Mouse (Mus musculus) heart, embryonic 12.5 days (tissue): Measurements from ENCODE around the gene Trpm5. TPM values are rescaled to one million over a fixed set of nuclear protein-coding genes. Genes with fewer than 3 reads are reported as not detected.

Source experiments
- ATAC-seq: fragments of 200-750 bp; cut with Nextera tagmentation; 2 replicates; pipeline ENCODE4 v1.8.0; 2017; ENCODE audit warnings: moderate TSS enrichment, moderate library complexity; ENCODE audit not compliant: insufficient number of reproducible peaks, low FRiP score
- H3K27ac ChIP-seq: fragments of 300-500 bp; sonication (generic); 2 replicates; pipeline ENCODE4 v1.5.1; 2016; ENCODE audit warnings: mild to moderate bottlenecking, moderate library complexity; ENCODE audit not compliant: poor library complexity, severe bottlenecking
- H3K27me3 ChIP-seq: fragments of 300-500 bp; sonication (generic); replicated peaks from 2 replicates; pipeline ENCODE4 v1.6.1; 2016; ENCODE audit warnings: mild to moderate bottlenecking, moderate library complexity
- H3K36me3 ChIP-seq: fragments of 300-500 bp; sonication (generic); 2 replicates; pipeline ENCODE4 v1.6.1; 2016; ENCODE audit warnings: mild to moderate bottlenecking, moderate library complexity
- H3K4me1 ChIP-seq: fragments of 300-500 bp; sonication (generic); replicated peaks from 2 replicates; pipeline ENCODE4 v1.6.1; 2016; ENCODE audit warnings: mild to moderate bottlenecking
- H3K4me2 ChIP-seq: fragments of 300-500 bp; sonication (generic); 2 replicates; pipeline ENCODE4 v1.6.1; 2016; ENCODE audit warnings: mild to moderate bottlenecking, moderate library complexity
- H3K4me3 ChIP-seq: fragments of 300-500 bp; sonication (generic); 2 replicates; pipeline ENCODE4 v1.5.1; 2016; ENCODE audit warnings: mild to moderate bottlenecking
- H3K9ac ChIP-seq: fragments of 300-500 bp; sonication (generic); 2 replicates; pipeline ENCODE4 v1.6.1; 2016; ENCODE audit warnings: mild to moderate bottlenecking, moderate library complexity
- H3K9me3 ChIP-seq: fragments of 300-500 bp; sonication (generic); replicated peaks from 2 replicates; pipeline ENCODE4 v1.6.1; 2016; ENCODE audit warnings: mild to moderate bottlenecking, moderate library complexity
- WGBS: fragments of 180-500 bp; shearing (Covaris S2); methylation state at CpG from one replicate; pipeline ENCODE4 v1.1.7; 2016; 5-methylcytosine and 5-hydroxymethylcytosine counted together
- polyA plus RNA-seq: library from polyadenylated mRNA; unstranded; fragments of >200 nt; fragmentation: Nextera tagmentation; extraction: Ambion mirVana; gene quantifications from 2 replicates; pipeline ENCODE4 v1.2.1, GENCODE M21; 2016

Gene Trpm5
- polyA plus RNA-seq, 1 experiment from 2014 or later: 3.8 TPM

DNA sequence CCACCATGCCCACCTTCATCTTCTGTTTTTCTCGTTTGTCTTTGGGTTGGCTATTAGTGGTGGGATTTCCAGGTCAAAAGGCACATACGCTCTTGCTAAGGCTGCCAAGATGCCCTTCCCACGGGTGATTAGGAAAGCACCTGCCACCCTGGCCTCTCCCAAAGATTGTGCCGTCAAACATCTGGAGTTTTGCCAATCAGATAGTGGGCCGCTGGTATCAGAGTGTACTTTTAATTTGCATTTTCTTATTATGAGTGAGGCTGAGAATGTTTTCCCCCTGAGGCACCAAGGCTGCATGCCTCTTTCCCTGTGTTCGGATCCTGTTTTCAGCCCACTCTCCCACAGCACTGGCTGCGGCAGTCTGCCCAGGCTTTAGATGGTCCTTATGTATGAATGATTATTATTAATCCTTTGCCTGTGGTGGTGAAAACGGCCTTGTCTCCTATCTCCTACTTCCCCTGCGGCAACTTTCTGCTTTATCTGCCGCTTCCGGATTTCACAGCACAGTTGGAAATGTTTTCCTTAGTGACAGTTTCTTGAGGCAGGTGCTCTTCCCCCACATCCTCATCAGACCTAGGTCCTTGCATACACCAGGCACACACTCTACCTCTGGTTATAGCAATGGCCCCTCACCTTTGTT lies 10.9 kb upstream of the Trpm5 start:
- H3K4me3 ChIP-seq: no peak overlapping the region
- H3K4me1 ChIP-seq: peaks cover 42% of the 10 kb centered on the region
- H3K9me3 ChIP-seq: no peaks in the 10 kb centered on the region
- H3K27me3 ChIP-seq: peaks cover 49% of the 10 kb centered on the region
- ATAC-seq: no peak
- no peak overlapping the region for H3K4me2 ChIP-seq
- no peak overlapping the region for H3K9ac ChIP-seq
- no peaks in the 10 kb centered on the region for H3K36me3 ChIP-seq
- H3K27ac ChIP-seq: no peak overlapping the region
- WGBS: 54% methylated on average over 11 of the region's 11 CpGs

DNA sequence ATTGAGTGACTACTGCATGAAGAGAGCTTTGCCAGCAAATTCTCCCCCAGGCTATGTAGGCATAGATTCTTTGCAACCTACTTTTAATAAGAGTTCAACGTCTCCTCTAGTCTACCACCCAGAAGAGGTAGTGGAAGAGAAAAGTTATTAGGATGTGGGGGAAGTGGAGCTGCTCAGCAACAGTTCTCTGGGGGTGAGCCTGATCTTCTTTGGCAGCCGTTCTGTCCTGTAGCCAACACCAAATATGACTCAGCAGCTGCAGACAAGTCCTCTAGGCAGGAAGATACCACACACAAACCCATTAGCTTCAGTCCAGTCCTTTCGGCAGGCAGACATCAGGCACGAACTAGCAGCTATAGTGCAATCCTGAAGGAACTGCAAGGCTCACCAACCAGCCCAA lies 6.3 kb upstream of the Trpm5 start:
- Histone ChIP-seq H3K9ac (no peak overlapping the region), H3K4me2 (no peak overlapping the region), H3K4me3 (no peak overlapping the region), H3K27ac (no peak overlapping the region), H3K36me3 (no peaks in the 10 kb centered on the region), H3K4me1 (no peaks in the 10 kb centered on the region), H3K27me3 (peaks cover 40% of the 10 kb centered on the region), H3K9me3 (no peaks in the 10 kb centered on the region)
- no peak for ATAC-seq
- 50% methylated on average over 4 of the region's 4 CpGs for WGBS

DNA sequence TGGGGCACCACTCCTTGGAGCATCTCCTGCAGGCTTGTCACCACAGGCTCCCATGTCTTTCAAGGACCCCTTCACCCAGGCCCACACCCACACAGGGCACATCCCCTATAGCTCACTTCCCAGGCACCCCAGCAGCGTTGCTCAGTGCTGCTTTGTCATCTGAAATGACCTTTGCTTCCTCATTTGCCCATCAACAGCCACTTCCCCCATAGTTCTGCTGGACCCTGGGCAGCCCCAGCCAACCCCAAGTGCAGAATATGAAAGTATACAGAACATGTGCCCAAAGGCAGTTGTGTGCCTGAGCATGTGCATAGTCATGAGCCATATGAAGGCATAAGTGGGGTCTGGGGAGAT lies 1.1 kb upstream of the Trpm5 start:
- WGBS: 64% methylated on average over 1 of the region's 1 CpGs
- Histone ChIP-seq H3K9me3 (no peaks in the 10 kb centered on the region), H3K4me3 (no peak overlapping the region), H3K27ac (no peak overlapping the region), H3K4me1 (no peaks in the 10 kb centered on the region), H3K9ac (no peak overlapping the region), H3K4me2 (no peak overlapping the region), H3K36me3 (no peaks in the 10 kb centered on the region), H3K27me3 (peaks cover 29% of the 10 kb centered on the region)
- no peak for ATAC-seq

DNA sequence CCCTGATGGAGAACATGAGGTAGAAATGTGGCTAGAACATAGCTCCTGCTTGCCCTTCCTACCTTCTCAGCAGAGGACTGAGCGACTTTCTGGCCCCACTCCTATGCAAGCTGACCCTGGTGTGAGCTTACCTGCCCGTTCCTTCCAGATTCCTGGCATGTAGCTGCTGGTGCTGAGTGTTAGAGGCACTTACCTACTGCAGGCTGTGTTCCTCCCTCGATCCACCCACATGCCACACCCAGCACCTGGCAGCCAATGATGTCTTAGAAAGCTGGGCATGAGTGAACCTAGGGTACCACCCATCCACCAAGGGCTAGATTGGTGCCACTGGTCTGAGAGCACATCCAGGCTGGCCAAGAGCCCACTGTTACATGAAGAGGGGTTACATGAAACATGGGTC lies 595 bp downstream of the Trpm5 start:
- Histone ChIP-seq H3K36me3 (no peaks in the 10 kb centered on the region), H3K9me3 (no peaks in the 10 kb centered on the region), H3K4me1 (no peaks in the 10 kb centered on the region), H3K9ac (no peak overlapping the region), H3K27ac (no peak overlapping the region), H3K4me3 (no peak overlapping the region), H3K4me2 (no peak overlapping the region), H3K27me3 (peaks cover 30% of the 10 kb centered on the region)
- 66% methylated on average over 3 of the region's 3 CpGs for WGBS
- no peak for ATAC-seq

DNA sequence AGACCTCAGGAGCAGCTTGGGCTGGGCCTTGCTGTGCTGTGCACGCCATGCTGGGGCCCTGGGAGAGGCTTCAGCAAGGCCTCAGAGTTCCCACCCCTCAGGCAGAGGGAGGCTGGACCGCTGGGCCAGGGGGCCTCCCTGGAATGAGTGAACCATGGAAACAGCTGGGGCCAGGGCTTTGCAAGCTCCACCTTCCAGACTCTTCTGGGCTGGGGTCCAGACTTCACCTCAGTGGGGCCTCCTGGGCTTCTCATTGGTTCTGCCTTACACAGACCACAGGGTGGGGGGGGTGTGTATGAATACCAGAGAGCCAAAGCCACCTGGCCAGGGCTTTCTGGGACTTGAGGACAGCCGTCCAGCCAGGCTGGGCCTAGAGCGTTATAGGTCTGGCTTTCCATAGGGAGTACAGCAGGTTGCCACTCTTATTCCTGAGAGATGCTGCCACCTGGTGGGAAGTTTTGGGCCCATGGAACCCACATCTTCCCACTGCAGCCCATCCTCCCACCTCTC lies 7.3 kb downstream of the Trpm5 start:
- Histone ChIP-seq H3K4me2 (0 out of 2 replicates have a peak overlapping the region, but pooled peaks have one; percentile 14), H3K9ac (peak overlapping the region; percentile 15; the same call in 1 of the 2 replicates), H3K9me3 (no peaks in the 10 kb centered on the region), H3K36me3 (no peaks in the 10 kb centered on the region), H3K4me1 (peaks cover 19% of the 10 kb centered on the region), H3K27ac (peak overlapping the region; percentile 50), H3K4me3 (no peak overlapping the region), H3K27me3 (peaks cover 30% of the 10 kb centered on the region)
- peak; percentile 50 for ATAC-seq
- 34% methylated on average over 4 of the region's 4 CpGs for WGBS

DNA sequence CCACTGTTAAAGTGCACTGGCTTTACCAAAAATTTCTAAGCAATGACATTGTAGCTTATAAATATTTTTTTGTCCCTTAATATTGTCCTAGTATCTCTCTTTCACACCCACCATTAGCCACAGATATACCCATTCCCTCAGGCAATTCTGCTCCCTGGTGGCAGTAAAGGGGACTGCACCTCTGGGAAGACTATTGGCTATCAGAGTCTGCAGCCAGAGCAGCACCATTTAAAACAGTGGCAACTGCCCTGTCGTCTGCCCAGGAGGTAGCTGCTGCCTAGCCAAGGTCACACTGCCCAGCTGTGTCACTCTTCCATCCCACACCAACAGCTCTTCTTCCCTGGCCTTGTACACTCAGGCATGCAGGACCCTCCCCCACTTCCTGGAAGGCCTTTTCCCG lies 8.1 kb downstream of the Trpm5 start:
- Histone ChIP-seq H3K4me3 (no peak overlapping the region), H3K27me3 (peaks cover 33% of the 10 kb centered on the region), H3K27ac (peak overlapping the region; percentile 50; the same call in 1 of the 2 replicates), H3K4me2 (0 out of 2 replicates have a peak overlapping the region, but pooled peaks have one; percentile 14), H3K9me3 (no peaks in the 10 kb centered on the region), H3K36me3 (no peaks in the 10 kb centered on the region), H3K9ac (peak overlapping the region; percentile 15; the same call in 1 of the 2 replicates), H3K4me1 (peaks cover 19% of the 10 kb centered on the region)
- no peak for ATAC-seq
- 45% methylated on average over 2 of the region's 2 CpGs for WGBS

DNA sequence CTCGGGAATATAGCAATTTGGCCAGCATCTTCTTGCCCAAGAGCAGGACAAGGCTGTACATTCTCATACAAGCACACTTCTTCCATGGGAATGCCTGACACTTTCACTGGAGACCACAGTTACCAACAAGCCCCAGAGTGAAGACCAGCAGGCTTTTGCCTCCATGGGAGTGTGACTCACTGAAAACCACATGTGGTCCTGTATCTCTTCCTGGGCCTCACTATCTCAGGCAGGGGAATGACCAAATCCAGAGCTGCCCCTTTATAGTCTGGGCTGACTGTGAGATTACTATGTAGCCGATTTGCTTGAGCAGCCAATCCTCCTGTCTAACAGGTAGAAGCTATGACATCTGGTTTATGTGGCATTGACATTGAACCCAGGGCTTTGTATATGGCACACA lies 10.7 kb downstream of the Trpm5 start:
- H3K9me3 ChIP-seq: no peaks in the 10 kb centered on the region
- H3K4me1 ChIP-seq: peaks cover 19% of the 10 kb centered on the region
- no peaks in the 10 kb centered on the region for H3K36me3 ChIP-seq
- H3K4me3 ChIP-seq: no peak overlapping the region
- no peak overlapping the region for H3K27ac ChIP-seq
- no peak overlapping the region for H3K4me2 ChIP-seq
- no peak for ATAC-seq
- H3K27me3 ChIP-seq: peaks cover 27% of the 10 kb centered on the region
- H3K9ac ChIP-seq: no peak overlapping the region
- WGBS: 55% methylated on average over 2 of the region's 2 CpGs

DNA sequence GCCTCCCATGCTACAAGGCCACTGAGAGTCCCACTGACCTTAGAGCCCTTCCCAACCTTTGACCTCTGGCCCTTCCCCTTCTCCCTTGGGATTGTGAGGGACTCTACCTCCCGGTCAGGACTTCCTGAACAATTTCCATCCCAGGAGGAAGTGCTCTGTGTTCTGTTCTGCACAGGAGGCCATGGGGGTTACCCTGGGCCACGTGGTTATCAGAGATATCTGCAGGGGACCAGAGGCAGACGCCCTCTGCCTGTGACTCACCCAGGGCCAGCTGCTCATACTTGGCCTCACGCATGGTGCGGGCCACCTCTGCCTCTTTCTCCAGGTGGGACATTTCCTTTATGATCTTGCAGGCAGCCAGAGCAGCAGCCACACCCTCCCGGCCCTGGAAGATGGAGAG lies 12.4 kb downstream of the Trpm5 start:
- Histone ChIP-seq H3K27ac (no peak overlapping the region), H3K27me3 (peaks cover 21% of the 10 kb centered on the region), H3K4me2 (no peak overlapping the region), H3K9ac (no peak overlapping the region), H3K4me3 (no peak overlapping the region), H3K9me3 (no peaks in the 10 kb centered on the region), H3K36me3 (no peaks in the 10 kb centered on the region), H3K4me1 (peaks cover 16% of the 10 kb centered on the region)
- no peak for ATAC-seq
- WGBS: 54% methylated on average over 6 of the region's 6 CpGs

DNA sequence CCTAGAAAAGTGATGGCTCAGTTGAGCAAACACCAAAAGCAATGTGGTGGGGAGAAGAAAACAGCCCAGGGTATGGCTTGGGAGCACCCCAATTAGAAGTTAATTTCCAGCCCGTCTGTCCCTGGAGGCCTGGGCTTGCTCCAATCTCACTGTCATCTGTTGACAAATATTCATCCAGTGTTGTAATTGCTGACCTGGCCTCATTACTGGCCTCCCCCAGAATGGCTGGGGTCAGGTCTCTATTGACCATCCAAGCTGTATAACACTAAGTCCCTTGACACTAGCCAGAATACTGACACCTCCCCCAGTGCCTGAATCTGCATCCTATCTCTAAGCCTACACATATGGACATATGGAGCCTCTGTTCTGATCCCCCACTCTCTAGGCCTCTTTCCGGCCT lies 17.1 kb downstream of the Trpm5 start:
- no peak overlapping the region for H3K9ac ChIP-seq
- no peak overlapping the region for H3K4me3 ChIP-seq
- no peak for ATAC-seq
- no peak overlapping the region for H3K4me2 ChIP-seq
- no peaks in the 10 kb centered on the region for H3K9me3 ChIP-seq
- H3K27me3 ChIP-seq: peaks cover 20% of the 10 kb centered on the region; the same call in 1 of the 2 replicates
- H3K27ac ChIP-seq: no peak overlapping the region
- H3K4me1 ChIP-seq: peaks cover 3% of the 10 kb centered on the region; the same call in 1 of the 2 replicates
- WGBS: 75% methylated on average over 2 of the region's 2 CpGs
- no peaks in the 10 kb centered on the region for H3K36me3 ChIP-seq

DNA sequence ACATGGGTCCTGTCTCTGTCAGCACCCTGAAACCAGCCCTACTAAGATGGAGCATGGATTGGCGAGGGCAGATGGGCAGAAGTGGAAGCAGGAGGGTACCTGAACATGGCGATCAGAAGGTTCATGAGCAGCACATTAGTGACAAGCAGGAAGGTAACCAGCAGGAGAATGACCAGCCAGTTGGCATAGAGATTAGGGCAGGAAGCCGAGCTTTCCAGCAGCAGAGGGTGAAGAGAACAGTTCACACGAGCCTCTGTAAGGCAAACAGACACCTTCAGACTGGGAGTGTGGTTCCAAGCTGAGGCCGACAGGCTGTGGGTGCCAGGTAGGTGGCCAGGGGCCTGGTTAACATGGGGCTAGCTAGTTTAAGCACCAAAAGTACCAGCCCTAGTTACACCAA lies 19.0 kb downstream of the Trpm5 start:
- Histone ChIP-seq H3K27ac (no peak overlapping the region), H3K4me1 (peaks cover 9% of the 10 kb centered on the region), H3K9ac (no peak overlapping the region), H3K36me3 (peaks cover 9% of the 10 kb centered on the region; the same call in 1 of the 2 replicates), H3K27me3 (0 out of 2 replicates have a peak, but pooled peaks cover 8% of the 10 kb centered on the region), H3K4me2 (no peak overlapping the region), H3K4me3 (no peak overlapping the region), H3K9me3 (no peaks in the 10 kb centered on the region)
- 62% methylated on average over 5 of the region's 5 CpGs for WGBS
- no peak for ATAC-seq

DNA sequence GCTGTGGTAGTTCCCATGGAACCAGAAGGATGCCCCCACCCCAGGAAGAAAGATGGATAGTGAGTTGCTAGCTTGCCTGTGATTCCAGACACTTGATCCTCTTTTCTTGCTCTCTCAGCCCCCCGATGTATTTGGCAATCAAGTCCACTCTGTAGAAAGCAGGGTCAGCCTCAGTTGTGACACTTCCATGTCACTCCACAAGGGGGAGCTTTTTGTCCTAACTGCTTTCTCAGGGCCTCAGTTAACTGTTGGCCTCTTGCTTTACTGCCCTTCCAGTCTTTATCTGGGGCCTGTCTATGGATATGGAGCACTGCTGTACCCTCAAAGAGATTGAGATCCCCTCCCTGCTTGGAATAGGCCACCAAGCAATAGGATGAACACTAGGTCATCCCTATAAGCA lies 21.4 kb downstream of the Trpm5 start:
- ATAC-seq: no peak
- Histone ChIP-seq H3K4me2 (no peak overlapping the region), H3K36me3 (peaks cover 11% of the 10 kb centered on the region), H3K9ac (no peak overlapping the region), H3K27ac (no peak overlapping the region), H3K4me1 (peaks cover 17% of the 10 kb centered on the region), H3K27me3 (0 out of 2 replicates have a peak, but pooled peaks cover 4% of the 10 kb centered on the region), H3K9me3 (no peaks in the 10 kb centered on the region), H3K4me3 (no peak overlapping the region)
- WGBS: 52% methylated on average over 1 of the region's 1 CpGs

DNA sequence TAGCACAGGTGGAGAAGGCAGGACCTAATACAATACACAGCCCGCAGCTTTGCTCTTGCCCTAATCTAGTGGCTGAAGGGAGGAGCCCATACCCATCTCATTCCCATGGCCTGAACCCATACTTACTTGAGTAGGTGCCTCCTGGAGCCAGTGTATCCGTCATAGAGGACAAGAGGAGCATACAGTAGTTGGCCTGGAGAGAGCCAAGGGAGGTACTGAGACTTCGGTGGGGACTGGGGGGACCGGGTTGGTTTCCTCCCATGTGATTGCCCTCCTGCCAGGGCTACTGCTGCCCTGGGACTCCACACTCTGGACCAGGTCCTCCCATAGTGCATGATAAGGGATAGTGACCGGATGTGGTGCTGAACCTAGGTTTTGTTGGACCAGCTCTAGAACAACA lies 21.8 kb downstream of the Trpm5 start:
- no peak overlapping the region for H3K4me3 ChIP-seq
- no peak overlapping the region for H3K27ac ChIP-seq
- peaks cover 16% of the 10 kb centered on the region for H3K36me3 ChIP-seq
- no peak overlapping the region for H3K4me2 ChIP-seq
- ATAC-seq: no peak
- peaks cover 22% of the 10 kb centered on the region for H3K4me1 ChIP-seq
- no peaks in the 10 kb centered on the region for H3K9me3 ChIP-seq
- 0 out of 2 replicates have a peak, but pooled peaks cover 4% of the 10 kb centered on the region for H3K27me3 ChIP-seq
- WGBS: 80% methylated on average over 5 of the region's 5 CpGs
- H3K9ac ChIP-seq: no peak overlapping the region
